In the genomic region with DNA sequence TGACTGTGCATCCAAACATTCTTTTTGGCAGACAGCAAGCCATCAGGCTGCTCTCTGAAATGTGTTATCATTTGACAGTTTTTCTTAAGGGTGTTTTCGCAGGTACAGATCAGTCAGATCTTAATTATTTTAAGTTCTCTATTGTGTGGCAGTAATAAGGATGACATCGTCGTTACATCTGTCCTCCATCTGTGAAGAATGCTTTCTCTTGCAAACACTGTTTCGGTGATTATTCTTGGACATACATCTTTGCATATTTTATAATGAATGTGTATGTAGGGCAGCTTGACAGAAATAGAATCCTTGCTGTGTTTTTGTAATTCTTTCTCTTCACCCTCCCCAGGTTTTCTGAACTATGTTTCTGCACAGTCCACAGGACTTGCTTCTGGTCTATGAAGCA, we compare ENCODE assay signal across 20 mouse cellular contexts.
"Had no signal": no experiment of that assay in that cellular context is flagged by ENCODE, and none has a peak within 500 bp of the region (broad histone marks: within the 10 kb centered on the region; RNA-seq: fewer than 3 reads in every experiment).

No protein-coding gene starts in this region.

- H3K9me3 ChIP-seq: limb, embryonic 12.5 days; liver, embryonic 13.5 days; lung, embryonic 15.5 days; megakaryocyte, embryonic 14.5 days; midbrain, embryonic 15.5 days; neural tube, embryonic 12.5 days had no signal

- H3K4me3 ChIP-seq: limb, embryonic 12.5 days; liver, embryonic 13.5 days; lung, embryonic 15.5 days; megakaryocyte, embryonic 14.5 days; midbrain, embryonic 15.5 days; neural tube, embryonic 12.5 days had no signal

- H3K4me2 ChIP-seq: limb, embryonic 12.5 days; liver, embryonic 13.5 days; lung, embryonic 15.5 days; midbrain, embryonic 11.5 days; midbrain, embryonic 15.5 days; neural tube, embryonic 12.5 days had no signal

- H3K4me1 ChIP-seq: limb, embryonic 12.5 days; liver, embryonic 13.5 days; lung, embryonic 15.5 days; megakaryocyte, embryonic 14.5 days; midbrain, embryonic 15.5 days; neural tube, embryonic 12.5 days had no signal

- DNase-seq: kidney, adult 11 months; kidney, adult 9 months; kidney, postnatal 36 days; liver; liver, embryonic 13.5 days; liver, postnatal 0 days; lung, postnatal 14 days; retina, postnatal 1 day; right cerebral cortex, postnatal 4 days; spleen, adult 18-20 months; thymus, adult 2 months; thymus, postnatal 25 days had no signal

- ATAC-seq: liver, postnatal 0 days; midbrain, embryonic 15.5 days had no signal

- H3K27me3 ChIP-seq: limb, embryonic 12.5 days; liver, embryonic 13.5 days; lung, embryonic 15.5 days; megakaryocyte, embryonic 14.5 days; midbrain, embryonic 15.5 days; neural tube, embryonic 12.5 days had no signal

- H3K9ac ChIP-seq: limb, embryonic 12.5 days; liver, embryonic 13.5 days; liver, postnatal 0 days; lung, embryonic 15.5 days; midbrain, embryonic 15.5 days; neural tube, embryonic 12.5 days had no signal

- H3K27ac ChIP-seq: kidney, postnatal 0 days; limb, embryonic 12.5 days; liver, embryonic 13.5 days; lung, embryonic 15.5 days; macrophage; midbrain, embryonic 15.5 days; neural tube, embryonic 12.5 days had no signal

- H3K36me3 ChIP-seq: limb, embryonic 12.5 days; liver, embryonic 13.5 days; lung, embryonic 15.5 days; midbrain, embryonic 15.5 days; neural tube, embryonic 12.5 days had no signal
